Mouse (Mus musculus) heart, embryonic 11.5 days (tissue): ENCODE data around the gene Afap1l2. TPM values are rescaled to one million over a fixed set of nuclear protein-coding genes. Genes with fewer than 3 reads are reported as not detected.

Experiments used
- ATAC-seq: fragments of 200-750 bp; cut with Nextera tagmentation; replicated peaks from 2 replicates; pipeline ENCODE4 v1.8.0; 2017; ENCODE audit warnings: moderate library complexity; ENCODE audit not compliant: insufficient number of reproducible peaks, low FRiP score, low TSS enrichment
- H3K27ac ChIP-seq: fragments of 300-500 bp; sonication (generic); 2 replicates; pipeline ENCODE4 v1.5.1; 2014; ENCODE audit warnings: mild to moderate bottlenecking, low read depth, low read length
- H3K27me3 ChIP-seq: fragments of 300-500 bp; sonication (generic); 2 replicates; pipeline ENCODE4 v1.6.1; 2014; ENCODE audit warnings: mild to moderate bottlenecking, low read length, mixed read lengths; ENCODE audit not compliant: control insufficient read depth, insufficient read depth
- H3K36me3 ChIP-seq: fragments of 300-500 bp; sonication (generic); 2 replicates; pipeline ENCODE4 v1.6.1; 2014; ENCODE audit warnings: mild to moderate bottlenecking, low read length, moderate library complexity, mixed read lengths; ENCODE audit not compliant: control insufficient read depth, insufficient read depth
- H3K4me1 ChIP-seq: fragments of 300-500 bp; sonication (generic); 2 replicates; pipeline ENCODE4 v1.6.1; 2014; ENCODE audit warnings: low read length; ENCODE audit not compliant: control insufficient read depth, insufficient read depth
- H3K4me2 ChIP-seq: fragments of 300-500 bp; sonication (generic); 2 replicates; pipeline ENCODE4 v1.6.1; 2014; ENCODE audit warnings: mild to moderate bottlenecking, moderate library complexity
- H3K4me3 ChIP-seq: fragments of 300-500 bp; sonication (generic); 2 replicates; pipeline ENCODE4 v1.5.1; 2014; ENCODE audit warnings: low read depth, low read length
- H3K9ac ChIP-seq: fragments of 300-500 bp; sonication (generic); 2 replicates; pipeline ENCODE4 v1.6.1; 2014; ENCODE audit warnings: mild to moderate bottlenecking, low read depth, low read length, moderate library complexity
- H3K9me3 ChIP-seq: fragments of 300-500 bp; sonication (generic); replicated peaks from 2 replicates; pipeline ENCODE4 v1.6.1; 2016; ENCODE audit warnings: low read length; ENCODE audit not compliant: control insufficient read depth
- WGBS: fragments of 180-500 bp; shearing (Covaris S2); extraction: QIAGEN DNeasy Blood & Tissue Kit; methylation state at CpG from one replicate; pipeline ENCODE4 v1.1.7; 2014; ENCODE audit not compliant: insufficient replicate concordance; 5-methylcytosine and 5-hydroxymethylcytosine counted together
- polyA plus RNA-seq: library from polyadenylated mRNA; unstranded; fragments of >200 nt; fragmentation: Nextera tagmentation; extraction: Ambion mirVana; gene quantifications from 2 replicates; pipeline ENCODE4 v1.2.1, GENCODE M21; 2014

Afap1l2 gene
- polyA plus RNA-seq, 1 experiment from 2014 or later = 1.3 TPM

DNA sequence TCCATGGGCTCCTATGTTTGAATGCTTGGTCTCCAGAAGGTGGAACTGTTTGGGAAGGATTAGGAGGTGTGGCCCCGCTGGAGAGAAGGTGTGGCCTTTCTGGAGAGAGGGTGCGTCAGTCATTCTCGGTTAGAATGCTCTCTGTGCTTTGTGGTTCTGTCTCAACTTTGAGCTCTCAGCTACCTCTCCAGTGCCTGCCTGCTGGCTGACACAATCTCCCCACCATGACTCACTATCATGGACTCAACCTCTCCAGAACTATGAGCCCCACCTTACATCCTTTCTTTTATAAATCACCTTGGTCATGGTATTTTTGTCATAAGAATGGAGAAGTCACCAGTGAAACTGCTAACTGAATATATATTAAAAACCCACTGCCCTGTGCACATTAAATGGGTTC lies 93.4 kb downstream of the Afap1l2 start:
- Histone ChIP-seq H3K36me3 (no peaks in the 10 kb centered on the region), H3K27ac (no peak overlapping the region), H3K9me3 (no peaks in the 10 kb centered on the region), H3K4me1 (no peaks in the 10 kb centered on the region), H3K4me2 (no peak overlapping the region), H3K4me3 (no peak overlapping the region), H3K27me3 (no peaks in the 10 kb centered on the region), H3K9ac (no peak overlapping the region)
- ATAC-seq = no peak
- WGBS = 82% methylated on average over 3 of the region's 3 CpGs

DNA sequence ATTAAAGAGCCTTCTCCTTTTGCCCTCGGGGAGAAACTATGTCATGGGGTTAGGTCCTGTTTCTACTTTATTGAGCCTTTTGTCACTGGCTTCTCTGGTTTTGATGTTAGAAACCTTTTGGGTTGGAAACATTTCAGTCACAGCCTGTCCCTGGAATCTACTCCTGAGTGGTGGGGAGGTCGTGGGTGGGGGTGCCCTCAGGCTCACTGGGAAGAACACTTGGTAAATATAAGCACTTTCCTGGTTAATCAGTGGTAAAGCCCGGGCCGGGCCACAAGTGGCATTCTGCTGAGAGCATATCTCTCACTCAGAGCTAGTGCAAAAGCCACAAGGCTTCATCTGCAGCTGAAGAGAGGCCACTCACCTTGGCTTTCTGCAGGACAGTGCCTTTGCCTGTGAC lies 94.3 kb downstream of the Afap1l2 start:
- no peak overlapping the region for H3K4me3 ChIP-seq
- 75% methylated on average over 4 of the region's 4 CpGs for WGBS
- H3K4me1 ChIP-seq = no peaks in the 10 kb centered on the region
- H3K9ac ChIP-seq = no peak overlapping the region
- no peaks in the 10 kb centered on the region for H3K36me3 ChIP-seq
- H3K4me2 ChIP-seq = no peak overlapping the region
- H3K9me3 ChIP-seq = no peaks in the 10 kb centered on the region
- no peaks in the 10 kb centered on the region for H3K27me3 ChIP-seq
- no peak for ATAC-seq
- H3K27ac ChIP-seq = no peak overlapping the region

DNA sequence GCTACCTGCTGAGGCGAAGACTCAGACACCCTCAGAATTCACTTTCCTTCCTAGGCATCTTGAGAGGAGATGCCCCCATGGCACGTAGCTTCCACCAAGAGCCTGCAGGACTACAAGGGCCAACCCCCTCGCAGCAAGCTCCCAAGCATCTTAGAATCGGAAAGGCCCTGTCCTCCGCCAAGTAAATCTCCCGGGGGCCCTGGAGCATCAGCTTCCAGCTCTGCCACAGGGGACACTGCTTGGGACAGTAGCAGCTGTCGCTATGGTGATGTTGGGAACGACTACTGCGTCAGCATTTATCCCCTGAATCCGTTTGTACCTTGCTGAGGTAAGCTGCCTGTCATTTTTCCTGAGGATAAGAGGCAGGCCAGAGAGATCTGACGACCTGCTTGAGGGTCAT lies 97.5 kb downstream of the Afap1l2 start:
- 0 out of 2 replicates have a peak, but pooled peaks cover 4% of the 10 kb centered on the region for H3K4me1 ChIP-seq
- no peak overlapping the region for H3K27ac ChIP-seq
- H3K27me3 ChIP-seq = no peaks in the 10 kb centered on the region
- no peak overlapping the region for H3K4me3 ChIP-seq
- H3K9me3 ChIP-seq = no peaks in the 10 kb centered on the region
- 52% methylated on average over 11 of the region's 11 CpGs for WGBS
- no peak overlapping the region for H3K4me2 ChIP-seq
- H3K9ac ChIP-seq = no peak overlapping the region
- no peak for ATAC-seq
- no peaks in the 10 kb centered on the region for H3K36me3 ChIP-seq

DNA sequence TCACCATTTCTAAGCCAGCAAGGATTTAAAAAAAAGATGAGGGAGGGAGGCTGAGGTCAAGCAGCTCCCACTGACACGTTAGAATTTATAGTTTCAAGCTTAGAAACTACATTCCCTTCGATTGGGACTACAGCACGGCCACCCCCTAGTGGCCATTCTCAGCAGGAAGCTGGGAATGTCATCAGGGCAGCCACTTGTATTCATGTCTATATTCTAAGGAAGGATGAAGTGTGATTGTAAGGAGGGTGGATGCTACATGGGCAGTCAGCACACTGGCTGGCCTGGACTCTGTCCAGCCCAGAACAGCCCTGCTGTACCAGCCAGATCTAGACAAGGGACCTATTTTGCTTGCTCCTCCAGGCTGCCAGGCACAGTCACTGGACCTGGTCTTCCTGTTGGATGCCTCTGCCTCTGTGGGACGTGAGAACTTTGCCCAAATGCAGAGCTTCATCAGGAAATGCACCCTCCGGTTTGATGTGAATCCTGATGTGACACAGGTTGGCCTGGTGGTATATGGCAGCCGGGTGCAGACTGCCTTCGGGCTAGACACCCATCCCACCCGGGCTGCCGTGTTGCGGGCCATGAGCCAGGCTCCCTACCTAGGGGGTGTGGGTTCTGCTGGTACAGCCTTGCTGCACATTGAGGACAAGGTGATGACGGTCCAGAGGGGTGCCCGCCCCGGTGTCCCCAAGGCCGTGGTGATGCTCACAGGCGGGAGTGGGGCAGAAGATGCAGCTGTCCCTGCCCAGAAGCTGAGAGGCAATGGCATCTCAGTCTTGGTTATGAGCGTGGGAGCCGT lies 99.4 kb downstream of the Afap1l2 start:
- 69% methylated on average over 17 of the region's 17 CpGs for WGBS
- no peaks in the 10 kb centered on the region for H3K36me3 ChIP-seq
- H3K9me3 ChIP-seq = no peaks in the 10 kb centered on the region
- no peak for ATAC-seq
- H3K27ac ChIP-seq = no peak overlapping the region
- 0 out of 2 replicates have a peak, but pooled peaks cover 4% of the 10 kb centered on the region for H3K4me1 ChIP-seq
- H3K4me2 ChIP-seq = no peak overlapping the region
- no peak overlapping the region for H3K9ac ChIP-seq
- H3K27me3 ChIP-seq = no peaks in the 10 kb centered on the region
- no peak overlapping the region for H3K4me3 ChIP-seq

DNA sequence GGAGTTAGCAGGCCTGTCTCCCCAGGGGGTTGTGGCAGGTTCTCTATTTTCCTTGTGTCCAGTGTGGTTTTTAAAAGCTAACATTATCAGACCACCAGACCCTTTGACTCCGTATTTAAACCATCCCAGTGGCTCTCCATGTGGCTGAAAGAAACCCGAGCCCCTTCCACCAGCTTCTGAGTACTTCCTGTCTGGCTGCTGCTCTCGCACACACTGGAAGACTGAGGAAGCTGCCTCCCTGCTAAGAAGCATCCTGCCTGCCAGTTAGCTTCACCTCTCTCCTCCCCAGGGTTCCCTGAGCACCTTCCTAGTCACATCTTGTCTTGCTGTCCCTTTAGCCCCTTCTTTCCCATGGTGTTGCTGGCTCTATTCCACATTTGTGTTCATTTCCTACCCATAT lies 100.2 kb downstream of the Afap1l2 start:
- Histone ChIP-seq H3K9ac (no peak overlapping the region), H3K36me3 (no peaks in the 10 kb centered on the region), H3K9me3 (no peaks in the 10 kb centered on the region), H3K4me2 (no peak overlapping the region), H3K4me3 (no peak overlapping the region), H3K27me3 (no peaks in the 10 kb centered on the region), H3K4me1 (0 out of 2 replicates have a peak, but pooled peaks cover 4% of the 10 kb centered on the region), H3K27ac (no peak overlapping the region)
- no peak for ATAC-seq
- WGBS = 29% methylated on average over 3 of the region's 3 CpGs

DNA sequence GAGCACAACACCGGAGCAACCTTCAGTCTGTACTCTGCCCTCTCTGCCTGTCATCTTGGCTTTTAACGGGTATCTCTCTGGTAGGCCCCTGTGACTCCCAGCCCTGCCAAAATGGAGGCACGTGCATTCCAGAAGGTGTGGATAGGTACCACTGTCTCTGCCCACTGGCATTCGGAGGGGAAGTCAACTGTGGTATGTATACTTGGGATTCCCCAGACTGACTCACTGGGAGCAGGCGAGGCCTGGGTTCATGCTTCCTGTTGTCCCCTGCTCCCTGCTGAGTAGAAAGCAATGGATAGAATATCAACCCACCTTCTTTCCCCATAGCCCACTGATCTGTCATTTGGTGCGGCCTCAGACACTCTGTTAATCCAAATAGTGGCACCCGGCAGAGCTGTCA lies 102.6 kb downstream of the Afap1l2 start:
- no peak overlapping the region for H3K4me3 ChIP-seq
- 74% methylated on average over 7 of the region's 7 CpGs for WGBS
- H3K4me2 ChIP-seq = no peak overlapping the region
- no peak for ATAC-seq
- 0 out of 2 replicates have a peak, but pooled peaks cover 4% of the 10 kb centered on the region for H3K4me1 ChIP-seq
- no peaks in the 10 kb centered on the region for H3K27me3 ChIP-seq
- no peaks in the 10 kb centered on the region for H3K9me3 ChIP-seq
- no peaks in the 10 kb centered on the region for H3K36me3 ChIP-seq
- no peak overlapping the region for H3K9ac ChIP-seq
- no peak overlapping the region for H3K27ac ChIP-seq

DNA sequence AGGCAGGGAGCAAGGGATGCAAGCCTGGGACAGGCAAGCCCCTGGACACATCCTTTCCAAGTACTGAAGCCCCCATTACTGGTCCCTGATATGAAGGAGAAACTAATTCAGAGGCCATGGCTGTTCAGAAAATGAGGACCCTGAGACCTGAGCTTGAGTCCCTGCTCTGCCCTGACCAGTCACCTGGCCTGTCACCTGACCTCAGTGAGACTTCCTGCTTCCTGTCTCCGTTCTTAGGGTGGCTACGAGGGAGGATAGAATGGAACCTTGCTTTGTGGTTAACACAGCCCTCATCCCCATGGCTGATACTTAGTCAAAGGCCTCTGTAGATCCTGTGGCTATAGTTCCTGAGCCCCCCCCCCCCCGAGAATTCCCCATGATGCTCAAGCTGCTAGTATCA lies 103.9 kb downstream of the Afap1l2 start:
- Histone ChIP-seq H3K27me3 (no peaks in the 10 kb centered on the region), H3K4me1 (0 out of 2 replicates have a peak, but pooled peaks cover 4% of the 10 kb centered on the region), H3K4me2 (no peak overlapping the region), H3K4me3 (no peak overlapping the region), H3K36me3 (no peaks in the 10 kb centered on the region), H3K9ac (no peak overlapping the region), H3K27ac (no peak overlapping the region), H3K9me3 (no peaks in the 10 kb centered on the region)
- WGBS = 76% methylated on average over 3 of the region's 3 CpGs
- no peak for ATAC-seq

DNA sequence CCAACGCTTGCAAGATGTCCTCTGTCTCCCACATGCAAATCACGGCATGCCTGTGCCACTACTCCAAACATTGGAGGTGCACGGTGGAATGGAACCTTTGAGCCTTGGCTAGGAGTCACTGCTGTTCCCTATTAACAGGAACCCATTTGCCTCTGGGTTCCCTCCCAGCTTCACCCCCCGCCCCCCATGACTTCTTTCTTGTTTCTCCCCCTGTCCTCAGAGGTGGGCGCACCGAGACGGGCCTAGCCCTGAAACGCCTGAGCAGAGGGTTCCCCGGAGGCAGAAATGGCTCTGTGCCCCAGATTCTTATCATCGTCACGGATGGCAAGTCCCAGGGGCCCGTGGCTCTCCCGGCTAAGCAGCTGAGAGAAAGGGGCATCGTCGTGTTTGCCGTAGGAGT lies 110.4 kb downstream of the Afap1l2 start:
- Histone ChIP-seq H3K4me2 (no peak overlapping the region), H3K36me3 (no peaks in the 10 kb centered on the region), H3K4me1 (peaks cover 5% of the 10 kb centered on the region; the same call in 1 of the 2 replicates), H3K4me3 (no peak overlapping the region), H3K9me3 (no peaks in the 10 kb centered on the region), H3K27ac (no peak overlapping the region), H3K9ac (no peak overlapping the region), H3K27me3 (no peaks in the 10 kb centered on the region)
- whole genome bisulfite sequencing = 81% methylated on average over 16 of the region's 16 CpGs
- ATAC-seq = no peak

DNA sequence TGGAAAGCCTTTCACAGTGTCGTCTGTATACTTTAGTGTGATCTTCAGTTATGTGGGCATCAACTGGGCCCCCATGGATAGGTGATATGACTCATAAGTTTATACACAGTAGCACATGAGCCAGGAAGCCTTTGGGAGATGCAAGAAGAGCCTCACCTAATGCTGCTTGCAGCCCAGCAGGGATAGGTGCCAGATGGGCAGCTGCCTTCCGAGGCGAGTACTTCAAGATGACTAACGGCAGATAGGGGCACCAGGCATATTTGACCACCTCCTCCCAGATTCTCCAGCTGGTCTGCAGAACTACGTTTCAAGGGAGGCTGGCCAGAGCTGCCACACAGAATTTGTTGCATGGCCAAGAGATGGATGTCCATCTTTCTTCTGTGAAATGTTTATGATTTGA lies 114.7 kb downstream of the Afap1l2 start:
- H3K4me2 ChIP-seq = no peak overlapping the region

More for the DNA sequence above, 114.7 kb downstream of the Afap1l2 start:
- H3K4me1 ChIP-seq = peaks cover 5% of the 10 kb centered on the region; the same call in 1 of the 2 replicates
- no peak overlapping the region for H3K9ac ChIP-seq
- WGBS = 79% methylated on average over 5 of the region's 5 CpGs
- H3K4me3 ChIP-seq = no peak overlapping the region
- H3K27me3 ChIP-seq = no peaks in the 10 kb centered on the region
- H3K27ac ChIP-seq = no peak overlapping the region
- no peaks in the 10 kb centered on the region for H3K9me3 ChIP-seq
- H3K36me3 ChIP-seq = no peaks in the 10 kb centered on the region
- no peak for ATAC-seq
